Mouse (Mus musculus): Measurements from ENCODE around the gene Sec63. TPM values are rescaled to one million over a fixed set of nuclear protein-coding genes. Genes with fewer than 3 reads are reported as not detected.

Gene Sec63
- total RNA-seq (2021) = 10 to 100 TPM; 53.4 to 84.2 TPM
- long read RNA-seq, experiment 1, full-length matches to known transcripts = 57 of 78 reads
- long read RNA-seq, experiment 1, partial matches to known transcripts = 1 of 78 reads
- long read RNA-seq, experiment 1, other reads (novel, unspliced or antisense) = 20 of 78 reads
- long read RNA-seq, experiment 2, full-length matches to known transcripts = 113 of 154 reads
- long read RNA-seq, experiment 2, partial matches to known transcripts = 23 of 154 reads
- long read RNA-seq, experiment 2, other reads (novel, unspliced or antisense) = 18 of 154 reads

DNA sequence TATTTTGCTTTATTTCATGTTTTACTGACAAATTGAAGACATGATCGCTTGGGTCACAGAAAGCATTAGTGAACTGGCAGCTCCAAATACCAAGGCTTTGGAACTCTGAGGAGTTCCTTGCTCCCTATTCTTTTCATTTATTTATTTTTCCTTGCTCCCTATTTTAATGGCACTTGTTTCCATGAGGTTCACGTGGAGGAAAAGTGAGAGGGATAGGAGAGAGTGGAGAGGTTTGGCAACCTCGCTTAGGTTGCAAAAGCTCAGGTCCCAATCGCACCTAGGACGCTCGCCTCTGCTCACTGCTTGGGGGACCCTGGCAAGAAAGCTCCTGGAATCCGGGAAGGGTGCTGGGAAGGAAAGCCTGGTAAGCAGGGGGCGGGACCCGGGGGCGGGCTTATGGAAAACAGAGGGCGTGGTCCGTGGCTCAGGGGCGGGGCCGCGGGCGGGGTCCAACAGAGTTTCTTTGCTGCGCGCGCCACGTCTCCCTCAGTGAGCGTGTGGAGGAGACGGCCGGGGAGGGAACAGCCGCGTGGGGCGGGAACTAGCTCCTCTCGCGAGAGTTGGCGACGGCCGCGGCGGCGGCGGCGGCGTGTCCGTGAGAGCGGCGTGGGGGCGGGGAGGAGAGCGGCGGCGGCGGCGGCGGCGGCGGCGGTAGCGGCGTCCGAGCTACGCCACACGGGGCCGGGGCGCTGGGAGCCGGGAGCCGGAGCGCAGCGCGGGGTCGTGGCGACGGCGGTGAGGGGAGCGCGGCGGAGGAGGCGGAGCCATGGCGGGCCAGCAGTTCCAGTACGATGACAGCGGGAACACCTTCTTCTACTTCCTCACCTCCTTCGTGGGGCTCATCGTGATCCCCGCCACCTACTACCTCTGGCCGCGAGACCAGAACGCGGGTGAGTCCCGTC lies at the start of gene Sec63:
Gene Sec63 (plus strand): TSS at position 498 of the 902 bp plus-strand sequence.
- DNase-seq (ENCODE audit: low spot score in 2 of 2) = peak; percentile 98 to 99

GRCm38 (mm10) chr10:42714676-42715075 lies 46.6 kb upstream of the Sec63 start:
- no peak for DNase-seq (ENCODE audit: low spot score in 2 of 2)

GRCm38 (mm10) chr10:42715366-42716035 lies 45.8 kb upstream of the Sec63 start:
- no peak for DNase-seq (ENCODE audit: low spot score in 2 of 2)

DNA sequence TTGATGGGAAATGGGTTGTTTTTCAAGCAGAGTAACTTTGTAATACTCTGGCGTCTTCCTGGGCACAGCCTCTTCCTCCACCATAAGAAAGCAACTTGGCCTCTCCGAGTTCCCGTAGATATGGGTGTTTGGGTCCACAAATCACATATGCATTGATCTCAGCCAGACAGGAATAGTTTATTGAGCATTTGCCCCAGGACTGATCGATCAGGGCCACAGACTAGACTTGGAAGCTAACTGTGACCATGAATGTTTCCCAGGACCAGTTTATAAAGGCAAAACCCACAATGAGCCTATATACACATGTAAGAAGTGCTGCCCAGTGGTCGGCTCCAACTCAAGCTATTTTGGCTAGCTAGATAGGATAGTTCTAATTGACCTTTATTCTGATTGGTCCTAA lies 39.2 kb upstream of the Sec63 start:
- DNase-seq (ENCODE audit: low spot score in 2 of 2) = no peak

DNA sequence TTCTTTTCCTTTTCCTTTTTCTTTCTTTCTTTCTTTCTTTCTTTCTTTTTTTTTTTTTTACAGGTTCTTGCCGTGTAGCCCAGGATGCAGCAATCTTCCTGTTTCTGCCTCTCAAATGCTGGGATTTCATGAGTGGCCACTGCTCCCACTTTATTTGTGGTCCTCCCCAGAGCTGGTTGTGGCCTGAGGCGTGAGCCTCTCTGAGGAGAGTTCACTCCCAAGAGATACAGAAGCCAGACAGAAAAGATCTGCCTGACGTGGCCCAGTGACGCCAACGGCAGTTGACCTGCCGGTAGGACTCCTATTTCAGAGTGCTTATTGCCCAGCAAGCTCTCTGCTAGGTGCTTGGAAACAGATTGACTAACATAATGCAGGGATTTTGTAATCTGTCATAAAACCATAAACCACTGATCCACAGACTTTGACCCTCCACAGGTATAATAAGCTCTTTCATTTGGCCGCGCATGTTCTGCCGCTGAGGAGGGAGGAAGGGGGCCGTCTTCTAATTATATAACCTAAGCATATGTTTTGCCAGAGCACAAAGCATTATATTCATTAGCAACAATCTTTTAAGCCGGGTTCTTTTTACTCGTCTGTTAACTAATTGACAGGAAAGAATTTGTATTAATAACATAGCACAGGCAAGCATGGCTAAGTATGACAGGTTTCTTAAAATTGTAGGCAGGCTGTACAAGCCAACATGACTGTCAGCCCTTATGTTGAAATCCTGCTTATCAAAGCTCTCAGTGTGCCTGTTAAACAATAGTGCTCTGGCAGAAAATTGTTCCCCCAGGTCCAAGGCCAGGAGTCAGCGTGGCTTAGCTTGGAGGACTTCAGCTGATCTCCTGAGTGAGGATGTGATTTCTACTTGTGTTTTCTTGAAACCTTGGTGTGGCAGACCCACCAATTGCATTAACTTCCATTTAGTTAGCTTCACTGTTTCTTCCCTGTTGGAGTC lies 37.7 kb upstream of the Sec63 start:
- no peak for DNase-seq (ENCODE audit: low spot score in 2 of 2)

DNA sequence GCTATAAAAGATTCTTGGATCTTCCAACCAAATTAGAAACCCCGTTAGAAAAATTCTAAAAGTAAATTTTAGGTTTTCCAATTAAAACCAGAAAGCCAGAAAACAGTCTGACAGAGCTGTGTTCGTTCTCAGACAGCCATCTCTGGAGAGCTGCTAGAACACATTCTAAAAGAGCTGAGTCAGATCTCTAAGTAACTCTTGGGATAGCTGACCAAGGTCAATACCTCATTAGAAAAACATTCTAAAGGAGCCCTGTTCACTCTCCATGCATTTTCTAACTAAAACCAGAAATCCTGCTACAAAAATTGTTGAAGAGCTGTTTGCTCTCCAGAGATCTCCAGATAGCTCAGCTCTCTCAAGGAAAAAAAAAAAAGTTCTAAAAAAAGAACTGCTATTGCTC lies 31.7 kb upstream of the Sec63 start:
- no peak for DNase-seq (ENCODE audit: low spot score in 2 of 2)

GRCm38 (mm10) chr10:42734546-42735060 lies 26.7 kb upstream of the Sec63 start:
- peak in 1 of 2 experiments; percentile 41 for DNase-seq (ENCODE audit: low spot score in 2 of 2)

GRCm38 (mm10) chr10:42751813-42752212 lies 9.5 kb upstream of the Sec63 start:
- no peak for DNase-seq (ENCODE audit: low spot score in 2 of 2)

GRCm38 (mm10) chr10:42754341-42754740 lies 7.0 kb upstream of the Sec63 start:
- no peak for DNase-seq (ENCODE audit: low spot score in 2 of 2)

DNA sequence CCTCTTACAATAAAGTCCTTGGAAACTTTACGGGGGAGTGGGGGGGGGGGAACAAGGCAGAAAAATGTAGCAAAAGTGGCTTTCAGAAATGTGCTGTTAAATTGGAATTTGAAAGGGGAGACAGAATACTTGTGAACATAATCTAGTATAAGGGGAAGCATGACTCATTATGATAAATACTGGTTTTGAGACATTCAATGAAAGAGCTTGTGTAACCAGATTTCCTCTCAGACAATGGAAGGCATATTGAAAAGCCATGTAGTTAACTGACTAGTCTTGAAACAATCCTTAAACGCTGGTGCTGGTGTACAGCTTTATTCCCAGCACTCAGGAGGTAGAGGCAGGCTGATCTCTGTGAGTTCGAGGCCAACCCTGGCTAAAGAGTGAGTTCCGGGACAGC lies 1.6 kb upstream of the Sec63 start:
- no peak for DNase-seq (ENCODE audit: low spot score in 2 of 2)

GRCm38 (mm10) chr10:42760329-42760728 lies 967 bp upstream of the Sec63 start:
- no peak for DNase-seq (ENCODE audit: low spot score in 2 of 2)

DNA sequence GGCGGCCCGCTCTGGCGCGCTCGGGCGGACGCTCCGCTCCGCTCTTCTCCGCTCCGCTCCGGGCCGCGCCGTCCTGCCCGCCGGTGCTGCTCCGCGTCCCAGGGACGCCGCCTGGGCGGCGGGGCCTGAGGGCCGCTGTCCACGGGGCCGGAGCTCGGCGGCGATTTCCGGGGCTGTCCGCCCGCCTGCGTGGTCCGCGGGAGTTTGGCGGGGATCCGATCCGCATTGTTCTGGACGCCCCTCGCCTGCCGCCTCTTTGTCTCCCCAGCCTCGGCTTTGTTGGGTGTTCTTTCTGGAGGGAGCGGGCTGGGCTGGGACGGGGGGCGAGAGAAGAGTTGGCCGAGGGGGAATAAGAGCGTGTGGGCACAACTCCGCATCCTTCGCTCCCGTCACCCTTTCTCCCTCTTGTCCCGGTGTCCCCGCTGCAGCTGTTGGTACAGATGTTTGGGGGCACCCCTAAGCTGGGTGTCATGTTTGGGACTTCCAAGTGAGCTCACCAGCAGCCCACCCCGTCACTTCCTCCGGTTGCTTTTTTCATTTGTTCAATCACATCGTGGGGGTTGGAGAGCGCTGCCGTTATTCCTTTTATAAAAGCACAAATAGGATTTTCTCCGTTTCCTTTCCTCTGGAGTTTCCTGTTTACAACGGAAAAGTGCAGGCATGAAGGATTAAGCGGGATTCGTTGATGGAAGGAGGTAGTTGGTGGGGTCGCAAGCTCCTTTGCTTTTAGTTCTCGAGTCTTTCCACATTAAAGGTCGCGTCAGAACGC lies 789 bp downstream of the Sec63 start:
- DNase-seq (ENCODE audit: low spot score in 2 of 2) = peak; percentile 12 to 59

GRCm38 (mm10) chr10:42762670-42763058 lies 1.4 kb downstream of the Sec63 start:
- DNase-seq (ENCODE audit: low spot score in 2 of 2) = no peak

DNA sequence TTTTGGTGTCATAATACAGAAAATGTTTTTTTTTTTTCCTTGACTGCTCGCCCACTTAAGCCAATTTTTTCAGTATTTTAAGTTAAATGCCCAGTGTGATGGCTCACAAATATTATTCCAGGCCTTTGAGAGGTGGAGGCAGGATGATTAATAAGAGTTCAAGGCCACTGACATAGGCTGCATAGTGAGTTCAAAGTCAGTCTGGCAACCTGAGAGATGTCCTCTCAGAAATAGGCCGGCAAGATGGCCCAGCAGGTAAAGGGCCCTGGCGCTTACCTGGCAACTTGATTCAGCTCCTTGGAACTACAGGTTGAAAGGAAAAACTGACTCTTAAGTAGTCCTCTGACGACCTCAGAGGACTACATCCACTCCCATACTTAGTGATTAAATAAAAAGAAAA lies 1.9 kb downstream of the Sec63 start:
- DNase-seq (ENCODE audit: low spot score in 2 of 2) = no peak

GRCm38 (mm10) chr10:42765344-42765743 lies 4.0 kb downstream of the Sec63 start:
- no peak for DNase-seq (ENCODE audit: low spot score in 2 of 2)

DNA sequence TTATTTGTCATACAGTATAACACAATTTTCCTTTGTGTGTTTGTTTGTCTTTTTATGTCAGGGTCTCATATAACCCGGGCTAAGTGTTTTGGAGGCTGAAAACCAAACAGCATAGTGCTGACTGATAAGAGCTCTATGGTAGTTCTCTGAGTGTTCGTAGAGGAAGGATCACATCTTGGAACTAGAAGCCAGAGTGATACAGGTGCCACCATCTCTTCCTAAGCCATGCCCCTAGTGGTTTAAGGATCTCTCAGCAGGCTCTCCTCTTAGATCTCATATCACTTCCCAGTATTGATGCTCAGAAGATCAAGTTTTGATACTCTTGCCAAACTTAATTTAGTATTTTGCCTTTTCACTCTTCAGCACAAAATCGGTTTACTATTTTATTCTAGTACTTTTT lies 14.2 kb downstream of the Sec63 start:
- no peak for DNase-seq (ENCODE audit: low spot score in 2 of 2)

GRCm38 (mm10) chr10:42780753-42781152 lies 19.5 kb downstream of the Sec63 start:
- DNase-seq (ENCODE audit: low spot score in 2 of 2) = no peak

GRCm38 (mm10) chr10:42781672-42782071 lies 20.4 kb downstream of the Sec63 start:
- DNase-seq (ENCODE audit: low spot score in 2 of 2) = no peak

DNA sequence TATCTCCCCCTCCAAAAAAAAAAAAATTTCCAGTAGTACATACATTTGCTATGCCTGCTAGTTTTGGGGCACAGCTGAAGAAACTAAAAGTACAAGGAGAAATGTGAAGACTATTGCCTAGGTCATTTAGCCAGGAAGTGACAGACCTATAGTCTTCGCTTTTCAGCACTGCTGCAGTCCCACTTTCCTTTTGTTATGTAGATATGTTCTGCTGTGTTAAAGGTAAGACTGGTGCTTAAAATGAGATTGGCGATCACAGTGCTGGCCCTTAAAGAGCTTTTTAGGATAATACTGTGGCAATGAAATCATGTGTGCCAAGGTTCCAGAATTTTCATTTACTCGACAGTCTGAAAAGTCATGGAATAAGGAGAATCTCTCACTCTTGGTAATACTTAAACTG lies 39.6 kb downstream of the Sec63 start:
- DNase-seq (ENCODE audit: low spot score in 2 of 2) = no peak

- no peak for DNase-seq (ENCODE audit: low spot score in 2 of 2)
Measured at GRCm38 (mm10) chr10:42825923-42826322, 64.6 kb downstream of the Sec63 start.
